Mouse (Mus musculus) lung, adult 2 months (tissue): ENCODE results near the gene Clpb.

Experiments used
- CTCF ChIP-seq: fragments of 200-500 bp; IDR thresholded peaks from 2 replicates; pipeline ENCODE4 v1.5.1; 2011; ENCODE audit warnings: mild to moderate bottlenecking, low read length, control low read depth; ENCODE audit not compliant: insufficient read depth
- POLR2A ChIP-seq: fragments of 200-500 bp; IDR thresholded peaks from 2 replicates; pipeline ENCODE4 v1.6.1; 2011; ENCODE audit warnings: low read depth, mild to moderate bottlenecking, control low read depth, low read length, borderline replicate concordance; ENCODE audit errors: extremely low read depth

GRCm38 (mm10) chr7:101777053-101777452 lies 113.6 kb downstream of the Clpb start:
- TF ChIP-seq CTCF (no peak), POLR2A (no peak)
